Comparison of ENCODE assay signal across 26 mouse cellular contexts in the genomic region with DNA sequence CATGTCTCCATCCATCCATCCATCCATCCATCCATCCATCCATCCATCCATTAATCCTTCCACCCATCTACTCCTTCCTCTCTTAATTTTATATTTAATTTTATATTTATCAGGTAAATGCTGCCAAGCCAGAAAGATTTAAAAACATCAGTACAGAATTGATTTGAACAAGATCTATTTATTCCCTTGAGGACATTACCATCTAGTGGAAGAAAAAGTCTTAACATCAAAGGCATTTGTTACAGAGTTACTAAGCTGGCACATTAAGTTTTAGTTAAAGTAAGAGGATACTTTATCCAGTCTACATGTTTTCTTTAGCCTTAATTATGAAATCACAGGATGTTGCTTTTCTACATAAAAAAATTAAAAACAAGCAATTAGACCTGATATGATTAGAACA. TPM values are rescaled to one million over a fixed set of nuclear protein-coding genes. Genes with fewer than 3 reads are reported as not detected.
DNase-seq lines count a peak whose midpoint lies in the region; ATAC-seq and TF ChIP-seq lines count a peak whose summit lies in the region.
"Had no signal": no experiment of that assay in that cellular context is flagged by ENCODE, and none has a peak within 500 bp of the region (broad histone marks: within the 10 kb centered on the region; RNA-seq: fewer than 3 reads in every experiment).

No protein-coding gene starts in this region.

- H3K4me2 ChIP-seq in forebrain, embryonic 14.5 days (ENCODE audit: low read length), result no peak overlapping the region
- H3K4me2 ChIP-seq: forebrain, embryonic 12.5 days; heart, embryonic 13.5 days; hindbrain, embryonic 14.5 days; limb, embryonic 13.5 days had no signal

- no peaks in the 10 kb centered on the region for H3K27me3 ChIP-seq in forebrain, embryonic 14.5 days (replicated peaks; ENCODE audit: control insufficient read depth, insufficient read depth, low read length)
- no peaks in the 10 kb centered on the region for H3K27me3 ChIP-seq in forebrain, embryonic 10.5 days (ENCODE audit: poor library complexity, severe bottlenecking)
- H3K27me3 ChIP-seq: forebrain, embryonic 12.5 days; heart, embryonic 13.5 days; limb, embryonic 13.5 days had no signal

- H3K9me3 ChIP-seq in forebrain, embryonic 14.5 days (replicated peaks; ENCODE audit: control insufficient read depth, low read length), result no peaks in the 10 kb centered on the region
- no peaks in the 10 kb centered on the region for H3K9me3 ChIP-seq in forebrain, embryonic 10.5 days
- H3K9me3 ChIP-seq: forebrain, embryonic 12.5 days; heart, embryonic 13.5 days; limb, embryonic 13.5 days had no signal

- peak; percentile 3 for DNase-seq in forebrain, embryonic 14.5 days (ENCODE audit: low spot score)
- no peak for DNase-seq in forebrain, embryonic 10.5 days (ENCODE audit: extremely low spot score, low spot score)
- no peak for DNase-seq in left cerebral cortex, adult 2 months (ENCODE audit: extremely low spot score in 1 of 2, low spot score in 2 of 2)
- DNase-seq in left cerebral cortex, postnatal 36 days (ENCODE audit: low spot score in 2 of 2), result no peak
- peak; percentile 78 for DNase-seq in 416B (ENCODE audit: low read depth)
- DNase-seq in lung, postnatal 14 days, result no peak
- no peak for DNase-seq in right cerebral cortex, adult 2 months (ENCODE audit: low spot score in 2 of 2)
- DNase-seq: adrenal gland, adult 2 months; cerebellum, adult 11 months; cerebellum, postnatal 36 days; gastrocnemius, postnatal 10 days; heart, adult 11 months; kidney, adult 2 months; kidney, postnatal 14 days; lung, postnatal 36 days; thymus, postnatal 4 days had no signal

- TF ChIP-seq CTCF in left cerebral cortex, adult 2 months (IDR thresholded peaks at IDR 0.05), result peak; percentile 30

- H3K9ac ChIP-seq in forebrain, embryonic 14.5 days (ENCODE audit: low read length), result no peak overlapping the region
- H3K9ac ChIP-seq: forebrain, embryonic 12.5 days; heart, embryonic 13.5 days; hindbrain, embryonic 14.5 days; limb, embryonic 13.5 days had no signal

- H3K4me1 ChIP-seq in forebrain, embryonic 14.5 days (ENCODE audit: control insufficient read depth, insufficient read depth, low read length), result no peaks in the 10 kb centered on the region
- H3K4me1 ChIP-seq in forebrain, embryonic 10.5 days, result no peaks in the 10 kb centered on the region
- H3K4me1 ChIP-seq: forebrain, embryonic 12.5 days; heart, embryonic 13.5 days; limb, embryonic 13.5 days had no signal

- intact Hi-C loops in left cerebral cortex, adult 2 months (cut with DNase I), result no loop called here
- intact Hi-C loops in left cerebral cortex, postnatal 36 days (cut with DNase I), result no loop called here

- no peak overlapping the region for H3K27ac ChIP-seq in forebrain, embryonic 14.5 days (ENCODE audit: low read depth, low read length)
- H3K27ac ChIP-seq in forebrain, embryonic 10.5 days, result no peak overlapping the region
- no peak overlapping the region for H3K27ac ChIP-seq in left cerebral cortex, adult 2 months
- H3K27ac ChIP-seq: forebrain, embryonic 12.5 days; heart, embryonic 13.5 days; hindbrain, embryonic 14.5 days; limb, embryonic 13.5 days had no signal

- no peaks in the 10 kb centered on the region for H3K36me3 ChIP-seq in forebrain, embryonic 14.5 days (ENCODE audit: control insufficient read depth, insufficient read depth, low read length)
- H3K36me3 ChIP-seq in forebrain, embryonic 10.5 days (replicated peaks), result no peaks in the 10 kb centered on the region
- H3K36me3 ChIP-seq: forebrain, embryonic 12.5 days; heart, embryonic 13.5 days; limb, embryonic 13.5 days had no signal

- H3K4me3 ChIP-seq in forebrain, embryonic 14.5 days (ENCODE audit: low read depth, low read length), result no peak overlapping the region
- H3K4me3 ChIP-seq in forebrain, embryonic 10.5 days, result no peak overlapping the region
- no peak overlapping the region for H3K4me3 ChIP-seq in left cerebral cortex, adult 2 months
- H3K4me3 ChIP-seq: forebrain, embryonic 12.5 days; heart, embryonic 13.5 days; limb, embryonic 13.5 days had no signal

- no peak for ATAC-seq in forebrain, embryonic 14.5 days
- peak; percentile 63 for ATAC-seq in inflammation-experienced regulatory T-cells, adult 6 months

RNA-seq across cellular contexts. Expression of gene Moxd2, which starts 42.0 kb away (rescaled TPM):
- not detected in 2 replicates for polyA plus RNA-seq in forebrain, embryonic 14.5 days (2014; fragmentation: Nextera tagmentation; extraction: Ambion mirVana)
- polyA plus RNA-seq in forebrain, embryonic 10.5 days (2016; fragmentation: Nextera tagmentation; extraction: Ambion mirVana), result not detected in 2 replicates
- not detected for total RNA-seq in left cerebral cortex, adult 2 months (2021)
- total RNA-seq in left cerebral cortex, postnatal 36 days (2021), result not detected
- under 1 TPM; 0.50 to 0.71 (median 0.66) TPM for polyA plus RNA-seq in inflammation-experienced regulatory T-cells, adult 6 months (2017; shearing (Covaris generic))
- total RNA-seq: adrenal gland, adult 2 months; gastrocnemius, postnatal 10 days; heart, postnatal 25 days; layer of hippocampus, postnatal 10 days; left cerebral cortex, postnatal 10 days had no signal
- polyA plus RNA-seq: adrenal gland, adult 2 months; forebrain, embryonic 12.5 days; heart, embryonic 13.5 days; hindbrain, embryonic 14.5 days; kidney, adult 2 months; limb, embryonic 13.5 days; liver, embryonic 16.5 days; neural tube, embryonic 14.5 days had no signal

RNA-seq across cellular contexts. Expression of gene Prss58, which starts 54.9 kb away (rescaled TPM):
- not detected in 2 replicates for polyA plus RNA-seq in forebrain, embryonic 14.5 days (2014; fragmentation: Nextera tagmentation; extraction: Ambion mirVana)
- polyA plus RNA-seq in forebrain, embryonic 10.5 days (2016; fragmentation: Nextera tagmentation; extraction: Ambion mirVana), result not detected in 2 replicates
- total RNA-seq in left cerebral cortex, adult 2 months (2021), result not detected
- not detected for total RNA-seq in left cerebral cortex, postnatal 36 days (2021)
- not detected for polyA plus RNA-seq in inflammation-experienced regulatory T-cells, adult 6 months (2017; shearing (Covaris generic))
- total RNA-seq: adrenal gland, adult 2 months; gastrocnemius, postnatal 10 days; heart, postnatal 25 days; layer of hippocampus, postnatal 10 days; left cerebral cortex, postnatal 10 days had no signal
- polyA plus RNA-seq: adrenal gland, adult 2 months; forebrain, embryonic 12.5 days; heart, embryonic 13.5 days; hindbrain, embryonic 14.5 days; kidney, adult 2 months; limb, embryonic 13.5 days; liver, embryonic 16.5 days; neural tube, embryonic 14.5 days had no signal

Comparison
In these comparisons a context has a peak if more than half of its experiments do, and no peak if none do; other contexts are left out.
1. DNase-seq: peak in forebrain, embryonic 14.5 days (single experiment) and 416B (single experiment); none in forebrain, embryonic 10.5 days (single experiment), left cerebral cortex, adult 2 months (0 of 2), left cerebral cortex, postnatal 36 days (0 of 2), lung, postnatal 14 days (single experiment) and right cerebral cortex, adult 2 months (0 of 2).